10 mouse cellular contexts compared by ENCODE assay signal in genomic region chr6:23462600-23463280, GRCm38 (mm10).
DNase-seq lines count a peak whose midpoint lies in the region; ATAC-seq and TF ChIP-seq lines count a peak whose summit lies in the region.
"Had no signal": no experiment of that assay in that cellular context is flagged by ENCODE, and none has a peak within 500 bp of the region (broad histone marks: within the 10 kb centered on the region; RNA-seq: fewer than 3 reads in every experiment).

No protein-coding gene starts in this region.

- no peaks in the 10 kb centered on the region for H3K27me3 ChIP-seq in liver, adult 2 months (ENCODE audit: control insufficient read depth, insufficient read depth, low read length)
- H3K27me3 ChIP-seq in liver, embryonic 11.5 days (replicated peaks; ENCODE audit: control insufficient read depth, insufficient read depth, low read length): no peaks in the 10 kb centered on the region
- peaks cover 2% of the 10 kb centered on the region; the same call in 1 of the 2 replicates for H3K27me3 ChIP-seq in forebrain, embryonic 14.5 days (replicated peaks; ENCODE audit: control insufficient read depth, insufficient read depth, low read length)
- no peaks in the 10 kb centered on the region for H3K27me3 ChIP-seq in stomach, embryonic 14.5 days (ENCODE audit: control insufficient read depth, insufficient read depth, low read length)
- H3K27me3 ChIP-seq: embryonic facial prominence, embryonic 15.5 days; megakaryocyte, embryonic 14.5 days had no signal

- 39% methylated on average over 8 of the region's 8 CpGs for WGBS in liver, adult 2 months
- WGBS in liver, embryonic 11.5 days: 34% methylated on average over 8 of the region's 8 CpGs
- 17% methylated on average over 8 of the region's 8 CpGs for WGBS in forebrain, embryonic 14.5 days
- WGBS in stomach, embryonic 14.5 days: 23% methylated on average over 8 of the region's 8 CpGs

- TF ChIP-seq POLR2A in liver, adult 2 months (IDR thresholded peaks at IDR 0.05; ENCODE audit: extremely low read depth, insufficient read depth, low read length): no peak

- H3K4me2 ChIP-seq in liver, embryonic 11.5 days: no peak overlapping the region
- no peak overlapping the region for H3K4me2 ChIP-seq in forebrain, embryonic 14.5 days (ENCODE audit: low read length)
- H3K4me2 ChIP-seq in stomach, embryonic 14.5 days (replicated peaks; ENCODE audit: low read depth, low read length): 0 out of 2 replicates have a peak overlapping the region, but pooled peaks have one; percentile 7
- H3K4me2 ChIP-seq: embryonic facial prominence, embryonic 15.5 days had no signal

- H3K27ac ChIP-seq in liver, adult 2 months (replicated peaks; ENCODE audit: insufficient read depth, low read depth, low read length): no peak overlapping the region
- H3K27ac ChIP-seq in liver, embryonic 11.5 days (ENCODE audit: low read depth, low read length): no peak overlapping the region
- no peak overlapping the region for H3K27ac ChIP-seq in forebrain, embryonic 14.5 days (ENCODE audit: low read depth, low read length)
- no peak overlapping the region for H3K27ac ChIP-seq in stomach, embryonic 14.5 days (ENCODE audit: low read length)
- H3K27ac ChIP-seq: embryonic facial prominence, embryonic 15.5 days had no signal

- H3K36me3 ChIP-seq in liver, adult 2 months (ENCODE audit: control insufficient read depth, insufficient read depth, low read length): no peaks in the 10 kb centered on the region
- H3K36me3 ChIP-seq in liver, embryonic 11.5 days (ENCODE audit: control insufficient read depth, insufficient read depth, low read length): no peaks in the 10 kb centered on the region
- no peaks in the 10 kb centered on the region for H3K36me3 ChIP-seq in forebrain, embryonic 14.5 days (ENCODE audit: control insufficient read depth, insufficient read depth, low read length)
- H3K36me3 ChIP-seq in stomach, embryonic 14.5 days (ENCODE audit: control insufficient read depth, insufficient read depth, low read length): no peaks in the 10 kb centered on the region
- H3K36me3 ChIP-seq: embryonic facial prominence, embryonic 15.5 days had no signal

- TF ChIP-seq CTCF in liver, adult 2 months (IDR thresholded peaks at IDR 0.05; ENCODE audit: low read depth, low read length): peak; percentile 30; the same call in 1 of the 2 replicates

- ATAC-seq in liver, embryonic 11.5 days (replicated peaks; ENCODE audit: low FRiP score): no peak
- ATAC-seq in forebrain, embryonic 14.5 days: peak; percentile 76
- no peak for ATAC-seq in stomach, embryonic 14.5 days (ENCODE audit: insufficient number of reproducible peaks, insufficient read depth, low FRiP score, low read depth)

- no peak overlapping the region for H3K9ac ChIP-seq in liver, adult 2 months (ENCODE audit: low read depth, low read length)
- H3K9ac ChIP-seq in liver, embryonic 11.5 days (ENCODE audit: low read depth, low read length): no peak overlapping the region
- no peak overlapping the region for H3K9ac ChIP-seq in forebrain, embryonic 14.5 days (ENCODE audit: low read length)
- no peak overlapping the region for H3K9ac ChIP-seq in stomach, embryonic 14.5 days (replicated peaks; ENCODE audit: low read depth, low read length)
- H3K9ac ChIP-seq: embryonic facial prominence, embryonic 15.5 days had no signal

- H3K4me1 ChIP-seq in liver, adult 2 months (ENCODE audit: control insufficient read depth, insufficient read depth, low read length): peaks cover 3% of the 10 kb centered on the region; the same call in 1 of the 2 replicates
- no peaks in the 10 kb centered on the region for H3K4me1 ChIP-seq in liver, embryonic 11.5 days (replicated peaks; ENCODE audit: control insufficient read depth, insufficient read depth, low read length)
- no peaks in the 10 kb centered on the region for H3K4me1 ChIP-seq in forebrain, embryonic 14.5 days (ENCODE audit: control insufficient read depth, insufficient read depth, low read length)
- H3K4me1 ChIP-seq in stomach, embryonic 14.5 days (ENCODE audit: control insufficient read depth, insufficient read depth, low read length): no peaks in the 10 kb centered on the region
- H3K4me1 ChIP-seq: embryonic facial prominence, embryonic 15.5 days; megakaryocyte, embryonic 14.5 days had no signal

- no peaks in the 10 kb centered on the region for H3K9me3 ChIP-seq in liver, embryonic 11.5 days (ENCODE audit: control insufficient read depth, low read length)
- H3K9me3 ChIP-seq in forebrain, embryonic 14.5 days (replicated peaks; ENCODE audit: control insufficient read depth, low read length): no peaks in the 10 kb centered on the region
- no peaks in the 10 kb centered on the region for H3K9me3 ChIP-seq in stomach, embryonic 14.5 days (ENCODE audit: control insufficient read depth, low read depth, low read length)
- H3K9me3 ChIP-seq: embryonic facial prominence, embryonic 15.5 days; megakaryocyte, embryonic 14.5 days had no signal

- peak; percentile 34 for DNase-seq in liver, adult 2 months (ENCODE audit: extremely low read depth, low read depth, low spot score)
- DNase-seq in liver, embryonic 11.5 days (ENCODE audit: low spot score): no peak
- peak; percentile 10 for DNase-seq in brain, embryonic 18.5 days (ENCODE audit: low read depth, low spot score)
- DNase-seq in forebrain, embryonic 14.5 days (ENCODE audit: low spot score): peak; percentile 78
- peak; percentile 18 for DNase-seq in kidney, postnatal 10 days
- DNase-seq in thymus, adult 18-20 months: no peak
- no peak for DNase-seq in T-cell, adult 2 months (ENCODE audit: low spot score)

- no peaks in the 10 kb centered on the region for H3K79me2 ChIP-seq in liver, adult 2 months (ENCODE audit: control insufficient read depth, insufficient read depth, low read length)

- no peak overlapping the region for H3K4me3 ChIP-seq in liver, adult 2 months (ENCODE audit: insufficient read depth, low read depth, low read length)
- H3K4me3 ChIP-seq in liver, embryonic 11.5 days (ENCODE audit: low read depth, low read length): no peak overlapping the region
- no peak overlapping the region for H3K4me3 ChIP-seq in forebrain, embryonic 14.5 days (ENCODE audit: low read depth, low read length)
- H3K4me3 ChIP-seq in stomach, embryonic 14.5 days (ENCODE audit: low read depth, low read length): no peak overlapping the region
- H3K4me3 ChIP-seq: embryonic facial prominence, embryonic 15.5 days; megakaryocyte, embryonic 14.5 days had no signal

Comparison
In these comparisons a context has a peak if more than half of its experiments do, and no peak if none do; other contexts are left out.
1. DNase-seq: peak in liver, adult 2 months (single experiment), brain, embryonic 18.5 days (single experiment), forebrain, embryonic 14.5 days (single experiment) and kidney, postnatal 10 days (single experiment); none in liver, embryonic 11.5 days (single experiment), thymus, adult 18-20 months (0 of 2) and T-cell, adult 2 months (single experiment).